Mouse (Mus musculus): ENCODE results near the gene Patl2.

DNA sequence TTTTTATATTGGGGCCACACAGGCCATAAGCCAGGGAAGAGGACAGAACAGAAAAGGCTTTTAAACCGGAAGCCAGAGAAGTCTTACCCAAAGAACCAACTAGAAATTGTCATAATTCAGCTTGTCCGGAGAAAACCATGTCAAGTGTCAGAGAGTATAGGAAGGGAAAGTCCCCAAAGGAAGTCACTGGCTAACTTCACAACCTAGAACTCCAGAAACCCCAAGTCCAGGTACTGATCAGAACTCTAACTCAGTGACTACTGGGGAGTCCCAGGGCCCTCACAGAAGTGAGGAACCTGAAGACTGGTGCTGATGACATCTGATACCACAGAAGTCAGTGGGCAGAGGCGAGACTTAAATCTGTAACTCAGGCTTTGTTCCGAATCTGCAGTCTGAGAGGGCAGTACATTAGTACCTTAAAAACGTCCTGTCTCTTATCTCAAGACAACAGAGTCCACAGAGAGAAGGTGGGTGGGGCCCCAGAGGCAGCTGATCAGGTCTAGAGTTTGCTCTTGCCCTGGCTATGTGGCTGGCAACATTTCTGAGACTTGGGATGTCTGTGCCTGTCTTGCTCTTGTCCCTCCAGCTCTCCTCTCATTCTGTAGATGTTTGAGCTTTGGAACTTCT, 48.0 kb downstream of the Patl2 start:
- no peak for TF ChIP-seq CHD1 (IDR thresholded peaks at IDR 0.05; ENCODE audit: low read depth, low read length)
- no peak for TF ChIP-seq ZMIZ1 (IDR thresholded peaks at IDR 0.05; ENCODE audit: low read depth, low read length)
- TF ChIP-seq ZNF384 (IDR thresholded peaks at IDR 0.05; ENCODE audit: low read depth, low read length): no peak
- no peak for TF ChIP-seq NELFE (IDR thresholded peaks at IDR 0.05; ENCODE audit: low read depth, low read length)
- no peak for TF ChIP-seq ZC3H11A (IDR thresholded peaks at IDR 0.05; ENCODE audit: low read depth, low read length)
- no peak for TF ChIP-seq POLR2AphosphoS5 (IDR thresholded peaks at IDR 0.05; ENCODE audit: borderline replicate concordance, low read depth, low read length)
- no peak for TF ChIP-seq POLR2A (IDR thresholded peaks at IDR 0.05; ENCODE audit: control insufficient read depth in 1 of 2, insufficient read depth in 1 of 2, low read depth in 1 of 2, low read length in 2 of 2, poor library complexity in 1 of 2)
- TF ChIP-seq MAX (IDR thresholded peaks at IDR 0.05; ENCODE audit: low read length): no peak
- peak; percentile 92 for TF ChIP-seq TAL1 (IDR thresholded peaks at IDR 0.05; ENCODE audit: low read length)
- no peak for TF ChIP-seq MYC (IDR thresholded peaks at IDR 0.05; ENCODE audit: low read depth, low read length)
- no peak for TF ChIP-seq CTCF (IDR thresholded peaks at IDR 0.05 in 2 of 3, conservative IDR thresholded peaks at IDR 0.05 in 1 of 3; ENCODE audit: control insufficient read depth in 1 of 3, insufficient read depth in 1 of 3, low read depth in 2 of 3, low read length in 3 of 3, poor library complexity in 1 of 3, severe bottlenecking in 1 of 3)
